19 mouse cellular contexts compared by ENCODE assay signal in the genomic region with DNA sequence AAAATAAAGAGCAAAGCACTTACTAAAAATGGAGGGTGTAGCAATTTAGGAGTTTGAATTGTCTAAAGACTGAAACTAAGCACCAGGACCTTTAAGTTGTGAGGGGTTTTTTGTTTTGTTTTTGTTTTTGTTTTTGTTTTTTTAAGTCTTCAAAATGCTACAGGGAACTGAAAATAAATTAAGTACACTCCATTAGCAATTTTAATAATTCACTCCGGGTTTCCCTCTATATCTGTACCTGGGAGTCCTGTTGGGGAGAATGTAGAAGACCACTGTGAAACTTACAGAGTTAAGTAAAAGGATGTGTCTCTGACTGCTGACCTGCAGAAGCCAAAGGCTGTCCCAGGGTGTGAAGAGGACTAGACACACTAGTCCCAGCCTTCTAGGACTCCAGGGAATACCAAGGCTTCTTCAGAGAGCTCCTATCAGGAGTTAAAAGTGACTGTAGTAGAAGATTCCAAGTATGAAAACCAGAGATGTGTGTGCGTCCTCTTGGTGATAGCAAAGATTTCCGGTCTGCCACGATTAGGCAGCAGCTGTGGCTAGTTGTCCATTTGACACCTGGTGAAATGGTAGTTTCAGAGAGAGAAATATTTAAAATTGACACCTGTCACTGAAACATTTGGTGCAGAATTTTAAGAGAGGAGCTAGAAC. TPM values are rescaled to one million over a fixed set of nuclear protein-coding genes. Genes with fewer than 3 reads are reported as not detected.
DNase-seq lines count a peak whose midpoint lies in the region; ATAC-seq and TF ChIP-seq lines count a peak whose summit lies in the region.
"Had no signal": no experiment of that assay in that cellular context is flagged by ENCODE, and none has a peak within 500 bp of the region (broad histone marks: within the 10 kb centered on the region; RNA-seq: fewer than 3 reads in every experiment).

No protein-coding gene starts in this region.

- no peaks in the 10 kb centered on the region for H3K9me3 ChIP-seq in hindbrain, embryonic 10.5 days
- no peaks in the 10 kb centered on the region for H3K9me3 ChIP-seq in hindbrain, postnatal 0 days (ENCODE audit: low read length)
- H3K9me3 ChIP-seq in midbrain, embryonic 11.5 days (ENCODE audit: control insufficient read depth, low read length): no peaks in the 10 kb centered on the region
- H3K9me3 ChIP-seq in midbrain, postnatal 0 days (ENCODE audit: low read length): no peaks in the 10 kb centered on the region
- no peaks in the 10 kb centered on the region for H3K9me3 ChIP-seq in limb, embryonic 10.5 days (replicated peaks)
- H3K9me3 ChIP-seq: embryonic facial prominence, embryonic 12.5 days; heart, embryonic 10.5 days; hindbrain, embryonic 15.5 days; limb, embryonic 15.5 days had no signal

- no peak for ATAC-seq in hindbrain, postnatal 0 days
- no peak for ATAC-seq in midbrain, embryonic 11.5 days (ENCODE audit: low FRiP score)
- ATAC-seq in midbrain, postnatal 0 days (ENCODE audit: low FRiP score): no peak
- ATAC-seq: liver, postnatal 0 days had no signal

- no peak for TF ChIP-seq CTCF in hindbrain, postnatal 0 days (IDR thresholded peaks at IDR 0.05; ENCODE audit: low read depth)
- no peak for TF ChIP-seq CTCF in midbrain, postnatal 0 days (IDR thresholded peaks at IDR 0.05)
- TF ChIP-seq CTCF in brain, embryonic 14.5 days (IDR thresholded peaks at IDR 0.05; ENCODE audit: borderline replicate concordance, extremely low read depth, insufficient read depth, insufficient read length): no peak

- no peak overlapping the region for H3K9ac ChIP-seq in hindbrain, postnatal 0 days (replicated peaks; ENCODE audit: low read length)
- no peak overlapping the region for H3K9ac ChIP-seq in midbrain, embryonic 11.5 days (ENCODE audit: low read length)
- H3K9ac ChIP-seq in midbrain, postnatal 0 days (replicated peaks; ENCODE audit: low read length, poor library complexity, severe bottlenecking): no peak overlapping the region
- H3K9ac ChIP-seq: embryonic facial prominence, embryonic 12.5 days; hindbrain, embryonic 15.5 days; limb, embryonic 15.5 days; liver, postnatal 0 days had no signal

- DNase-seq in hindbrain, embryonic 10.5 days (ENCODE audit: low spot score): peak; percentile 27
- DNase-seq in hindbrain, postnatal 0 days (ENCODE audit: low spot score): no peak
- peak; percentile 92 for DNase-seq in midbrain, embryonic 11.5 days (ENCODE audit: low spot score, missing footprints)
- DNase-seq in midbrain, postnatal 0 days (ENCODE audit: low spot score): no peak
- peak; percentile 58 for DNase-seq in brain, embryonic 14.5 days (ENCODE audit: low read depth)
- DNase-seq in limb, embryonic 10.5 days (ENCODE audit: low spot score): peak; percentile 49
- no peak for DNase-seq in cerebellum, adult 8-10 months
- DNase-seq: adrenal gland, adult 8-10 months; cerebellum, postnatal 14 days; kidney, adult 2 months had no signal

- H3K4me1 ChIP-seq in hindbrain, embryonic 10.5 days (replicated peaks): peaks cover 24% of the 10 kb centered on the region
- H3K4me1 ChIP-seq in hindbrain, postnatal 0 days (ENCODE audit: insufficient read depth, low read length): no peaks in the 10 kb centered on the region
- H3K4me1 ChIP-seq in midbrain, embryonic 11.5 days (ENCODE audit: control insufficient read depth, insufficient read depth, low read length): peaks cover 3% of the 10 kb centered on the region; the same call in 1 of the 2 replicates
- H3K4me1 ChIP-seq in midbrain, postnatal 0 days (ENCODE audit: insufficient read depth, low read length): peaks cover 6% of the 10 kb centered on the region; the same call in 1 of the 2 replicates
- peaks cover 15% of the 10 kb centered on the region for H3K4me1 ChIP-seq in limb, embryonic 10.5 days

- no peak for TF ChIP-seq POLR2A in brain, embryonic 14.5 days (IDR thresholded peaks at IDR 0.05; ENCODE audit: borderline replicate concordance, extremely low read depth, insufficient read depth, insufficient read length, poor library complexity, severe bottlenecking)

- H3K27ac ChIP-seq in hindbrain, embryonic 10.5 days: no peak overlapping the region
- no peak overlapping the region for H3K27ac ChIP-seq in hindbrain, postnatal 0 days
- no peak overlapping the region for H3K27ac ChIP-seq in midbrain, embryonic 11.5 days (ENCODE audit: low read depth, low read length)
- no peak overlapping the region for H3K27ac ChIP-seq in midbrain, postnatal 0 days (ENCODE audit: low read depth, low read length)
- H3K27ac ChIP-seq in limb, embryonic 10.5 days: no peak overlapping the region
- H3K27ac ChIP-seq: embryonic facial prominence, embryonic 12.5 days; heart, embryonic 10.5 days; hindbrain, embryonic 15.5 days; limb, embryonic 15.5 days; stomach, postnatal 0 days had no signal

- peaks cover 92% of the 10 kb centered on the region for H3K27me3 ChIP-seq in hindbrain, embryonic 10.5 days (ENCODE audit: insufficient read depth, poor library complexity, severe bottlenecking)
- H3K27me3 ChIP-seq in hindbrain, postnatal 0 days (ENCODE audit: insufficient read depth, low read length): peaks cover 59% of the 10 kb centered on the region
- H3K27me3 ChIP-seq in midbrain, embryonic 11.5 days (ENCODE audit: control insufficient read depth, insufficient read depth, low read length): peaks cover 65% of the 10 kb centered on the region
- peaks cover 54% of the 10 kb centered on the region for H3K27me3 ChIP-seq in midbrain, postnatal 0 days (ENCODE audit: insufficient read depth, low read length)
- H3K27me3 ChIP-seq in limb, embryonic 10.5 days (ENCODE audit: low read depth, poor library complexity, severe bottlenecking): peaks cover 93% of the 10 kb centered on the region

- H3K4me3 ChIP-seq in hindbrain, embryonic 10.5 days: no peak overlapping the region
- H3K4me3 ChIP-seq in hindbrain, postnatal 0 days (ENCODE audit: low read length): no peak overlapping the region
- H3K4me3 ChIP-seq in midbrain, embryonic 11.5 days (ENCODE audit: low read depth, low read length): no peak overlapping the region
- H3K4me3 ChIP-seq in midbrain, postnatal 0 days (ENCODE audit: low read depth, low read length): no peak overlapping the region
- H3K4me3 ChIP-seq in limb, embryonic 10.5 days: no peak overlapping the region
- H3K4me3 ChIP-seq: erythroblast, embryonic 14.5 days; hindbrain, embryonic 15.5 days had no signal

- no peak overlapping the region for H3K4me2 ChIP-seq in hindbrain, postnatal 0 days (ENCODE audit: low read depth, low read length)
- no peak overlapping the region for H3K4me2 ChIP-seq in midbrain, embryonic 11.5 days
- no peak overlapping the region for H3K4me2 ChIP-seq in midbrain, postnatal 0 days (ENCODE audit: low read depth, low read length, poor library complexity, severe bottlenecking)
- H3K4me2 ChIP-seq: embryonic facial prominence, embryonic 12.5 days; hindbrain, embryonic 15.5 days had no signal

- no peaks in the 10 kb centered on the region for H3K36me3 ChIP-seq in hindbrain, embryonic 10.5 days
- H3K36me3 ChIP-seq in hindbrain, postnatal 0 days (ENCODE audit: insufficient read depth, low read length): no peaks in the 10 kb centered on the region
- no peaks in the 10 kb centered on the region for H3K36me3 ChIP-seq in midbrain, embryonic 11.5 days (ENCODE audit: control insufficient read depth, insufficient read depth, low read length)
- H3K36me3 ChIP-seq in midbrain, postnatal 0 days (ENCODE audit: insufficient read depth, low read length): no peaks in the 10 kb centered on the region
- H3K36me3 ChIP-seq in limb, embryonic 10.5 days: no peaks in the 10 kb centered on the region
- H3K36me3 ChIP-seq: embryonic facial prominence, embryonic 12.5 days; heart, embryonic 10.5 days; hindbrain, embryonic 15.5 days; limb, embryonic 15.5 days had no signal

- WGBS in hindbrain, embryonic 10.5 days: 1% methylated on average over 4 of the region's 4 CpGs
- WGBS in hindbrain, postnatal 0 days: 3% methylated on average over 4 of the region's 4 CpGs
- 2% methylated on average over 4 of the region's 4 CpGs for WGBS in midbrain, embryonic 11.5 days
- WGBS in midbrain, postnatal 0 days: 5% methylated on average over 4 of the region's 4 CpGs
- WGBS in limb, embryonic 10.5 days: 2% methylated on average over 4 of the region's 4 CpGs

RNA-seq across cellular contexts. Expression of a gene that starts 3.9 kb away (rescaled TPM):
- 0.46 and 0.59 TPM in 2 replicates for polyA plus RNA-seq in hindbrain, embryonic 10.5 days (2016; fragmentation: Nextera tagmentation; extraction: Ambion mirVana)
- total RNA-seq in hindbrain, postnatal 0 days (2014; rRNA removed): not detected in 2 replicates
- polyA plus RNA-seq in hindbrain, postnatal 0 days (2015; fragmentation: Nextera tagmentation; extraction: Ambion mirVana): 0.09 and 0.20 TPM in 2 replicates
- 0.25 and 0.48 TPM in 2 replicates for polyA plus RNA-seq in midbrain, embryonic 11.5 days (2014; fragmentation: Nextera tagmentation; extraction: Ambion mirVana)
- total RNA-seq in midbrain, postnatal 0 days (2014; rRNA removed): not detected in 2 replicates
- not detected in 2 replicates for polyA plus RNA-seq in midbrain, postnatal 0 days (2015; fragmentation: Nextera tagmentation; extraction: Ambion mirVana)
- polyA plus RNA-seq in brain, embryonic 14.5 days (2012; rRNA removed): 0.06 and 0.12 TPM in 2 replicates
- not detected in 2 replicates for polyA plus RNA-seq in limb, embryonic 10.5 days (2016; fragmentation: Nextera tagmentation; extraction: Ambion mirVana)
- total RNA-seq: neutrophil, adult 5-6 weeks had no signal
- polyA plus RNA-seq: erythroblast, embryonic 14.5 days; forebrain, embryonic 16.5 days; heart, embryonic 10.5 days; liver, postnatal 0 days had no signal

RNA-seq across cellular contexts. Expression of a gene that starts 20.9 kb away (rescaled TPM):
- polyA plus RNA-seq in hindbrain, embryonic 10.5 days (2016; fragmentation: Nextera tagmentation; extraction: Ambion mirVana): 25.1 and 26.8 TPM in 2 replicates
- 37.2 and 61.9 TPM in 2 replicates for total RNA-seq in hindbrain, postnatal 0 days (2014; rRNA removed)
- 11.8 and 14.0 TPM in 2 replicates for polyA plus RNA-seq in hindbrain, postnatal 0 days (2015; fragmentation: Nextera tagmentation; extraction: Ambion mirVana)
- polyA plus RNA-seq in midbrain, embryonic 11.5 days (2014; fragmentation: Nextera tagmentation; extraction: Ambion mirVana): 42.8 and 46.4 TPM in 2 replicates
- 49.1 and 64.4 TPM in 2 replicates for total RNA-seq in midbrain, postnatal 0 days (2014; rRNA removed)
- 11.5 and 13.1 TPM in 2 replicates for polyA plus RNA-seq in midbrain, postnatal 0 days (2015; fragmentation: Nextera tagmentation; extraction: Ambion mirVana)
- polyA plus RNA-seq in brain, embryonic 14.5 days (2012; rRNA removed): 75.4 and 93.2 TPM in 2 replicates
- 16.9 and 22.3 TPM in 2 replicates for polyA plus RNA-seq in limb, embryonic 10.5 days (2016; fragmentation: Nextera tagmentation; extraction: Ambion mirVana)

RNA-seq across cellular contexts. Expression of a gene that starts 25.5 kb away (rescaled TPM):
- polyA plus RNA-seq in hindbrain, embryonic 10.5 days (2016; fragmentation: Nextera tagmentation; extraction: Ambion mirVana): 86.0 and 122 TPM in 2 replicates
- total RNA-seq in hindbrain, postnatal 0 days (2014; rRNA removed): 137 and 185 TPM in 2 replicates
- 187 and 191 TPM in 2 replicates for polyA plus RNA-seq in hindbrain, postnatal 0 days (2015; fragmentation: Nextera tagmentation; extraction: Ambion mirVana)
- 119 and 122 TPM in 2 replicates for polyA plus RNA-seq in midbrain, embryonic 11.5 days (2014; fragmentation: Nextera tagmentation; extraction: Ambion mirVana)
- 128 and 139 TPM in 2 replicates for total RNA-seq in midbrain, postnatal 0 days (2014; rRNA removed)
- 187 and 193 TPM in 2 replicates for polyA plus RNA-seq in midbrain, postnatal 0 days (2015; fragmentation: Nextera tagmentation; extraction: Ambion mirVana)
- polyA plus RNA-seq in brain, embryonic 14.5 days (2012; rRNA removed): 114 and 143 TPM in 2 replicates
- 96.0 and 135 TPM in 2 replicates for polyA plus RNA-seq in limb, embryonic 10.5 days (2016; fragmentation: Nextera tagmentation; extraction: Ambion mirVana)

Comparison
In these comparisons a context has a peak if more than half of its experiments do, and no peak if none do; other contexts are left out.
1. DNase-seq: peak in hindbrain, embryonic 10.5 days (single experiment), midbrain, embryonic 11.5 days (single experiment), brain, embryonic 14.5 days (single experiment) and limb, embryonic 10.5 days (single experiment); none in hindbrain, postnatal 0 days (single experiment), midbrain, postnatal 0 days (single experiment) and cerebellum, adult 8-10 months (single experiment).